Mouse (Mus musculus) stomach, embryonic 16.5 days (tissue): Measurements from ENCODE around the gene Gabpb2. TPM values are rescaled to one million over a fixed set of nuclear protein-coding genes. Genes with fewer than 3 reads are reported as not detected.

Experiments
- ATAC-seq: fragments of 200-750 bp; cut with Nextera tagmentation; 2 replicates; pipeline ENCODE4 v1.8.0; 2017; ENCODE audit warnings: moderate number of reproducible peaks, moderate TSS enrichment; ENCODE audit not compliant: insufficient read depth, low FRiP score
- H3K27ac ChIP-seq: fragments of 300-500 bp; sonication (generic); 2 replicates; pipeline ENCODE4 v1.5.1; 2014; ENCODE audit warnings: low read length
- H3K27me3 ChIP-seq: fragments of 300-500 bp; sonication (generic); 2 replicates; pipeline ENCODE4 v1.6.1; 2014; ENCODE audit warnings: low read length, control low read depth, mixed read lengths; ENCODE audit not compliant: control insufficient read depth, insufficient read depth
- H3K36me3 ChIP-seq: fragments of 300-500 bp; sonication (generic); 2 replicates; pipeline ENCODE4 v1.6.1; 2014; ENCODE audit warnings: low read length; ENCODE audit not compliant: control insufficient read depth, insufficient read depth
- H3K4me1 ChIP-seq: fragments of 300-500 bp; sonication (generic); 2 replicates; pipeline ENCODE4 v1.6.1; 2014; ENCODE audit warnings: low read length, control low read depth, mixed read lengths; ENCODE audit not compliant: control insufficient read depth, insufficient read depth
- H3K4me2 ChIP-seq: fragments of 300-500 bp; sonication (generic); 2 replicates; pipeline ENCODE4 v1.6.1; 2014; ENCODE audit warnings: low read depth, low read length, mixed read lengths
- H3K4me3 ChIP-seq: fragments of 300-500 bp; sonication (generic); replicated peaks from 2 replicates; pipeline ENCODE4 v1.5.1; 2014; ENCODE audit warnings: mild to moderate bottlenecking, low read length
- H3K9ac ChIP-seq: fragments of 300-500 bp; sonication (generic); 2 replicates; pipeline ENCODE4 v1.6.1; 2014; ENCODE audit warnings: low read length
- H3K9me3 ChIP-seq: fragments of 300-500 bp; sonication (generic); replicated peaks from 2 replicates; pipeline ENCODE4 v1.6.1; 2016; ENCODE audit warnings: low read length, control low read depth; ENCODE audit not compliant: control insufficient read depth
- WGBS: fragments of 180-500 bp; shearing (Covaris S2); extraction: QIAGEN DNeasy Blood & Tissue Kit; methylation state at CpG from one replicate; pipeline ENCODE4 v1.1.7; 2014; 5-methylcytosine and 5-hydroxymethylcytosine counted together
- polyA plus RNA-seq: library from polyadenylated mRNA; unstranded; fragments of >200 nt; fragmentation: Nextera tagmentation; extraction: Ambion mirVana; gene quantifications from 2 replicates; pipeline ENCODE4 v1.2.1, GENCODE M21; 2015

The Gabpb2 gene
- polyA plus RNA-seq, 1 experiment from 2014 or later = 10.9 TPM

DNA sequence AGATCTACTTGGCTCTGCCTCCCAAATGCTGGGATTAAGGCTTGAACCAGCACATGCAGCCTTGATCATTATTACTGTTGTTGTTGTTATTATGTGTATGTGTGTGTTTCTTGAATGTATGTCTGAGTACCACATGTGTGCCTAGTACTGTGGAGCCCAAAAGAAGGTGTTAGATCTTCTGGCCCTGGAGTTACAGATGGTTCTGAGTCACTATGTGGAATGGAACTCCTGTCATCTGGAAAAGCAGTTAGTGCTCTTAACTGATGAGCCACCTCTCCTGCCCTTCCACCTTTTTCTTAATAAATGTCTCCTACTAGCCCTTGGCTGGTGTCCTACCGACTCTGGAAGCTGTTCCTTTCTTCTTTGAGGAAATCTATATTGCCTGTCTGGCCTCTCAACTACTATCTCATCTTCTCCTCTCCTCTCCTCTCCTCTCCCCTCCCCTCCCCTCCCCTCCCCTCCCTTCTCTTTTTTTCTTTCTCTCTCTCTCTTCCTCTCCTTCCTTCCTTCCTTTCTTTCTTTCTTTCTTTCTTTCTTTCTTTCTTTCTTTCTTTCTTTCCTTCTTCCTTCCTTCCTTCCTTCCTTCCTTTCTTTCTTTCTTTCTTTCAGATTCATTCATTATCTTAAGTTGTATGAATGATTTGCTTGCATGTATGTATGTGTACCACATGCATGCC is 30.1 kb upstream of the Gabpb2 start:
- H3K4me2 ChIP-seq = no peak overlapping the region
- 59% methylated on average over 1 of the region's 1 CpGs for WGBS
- H3K9ac ChIP-seq = no peak overlapping the region
- no peak for ATAC-seq
- H3K36me3 ChIP-seq = no peaks in the 10 kb centered on the region
- H3K27me3 ChIP-seq = no peaks in the 10 kb centered on the region
- H3K4me1 ChIP-seq = no peaks in the 10 kb centered on the region
- H3K9me3 ChIP-seq = no peaks in the 10 kb centered on the region
- H3K27ac ChIP-seq = no peak overlapping the region
- H3K4me3 ChIP-seq = no peak overlapping the region

DNA sequence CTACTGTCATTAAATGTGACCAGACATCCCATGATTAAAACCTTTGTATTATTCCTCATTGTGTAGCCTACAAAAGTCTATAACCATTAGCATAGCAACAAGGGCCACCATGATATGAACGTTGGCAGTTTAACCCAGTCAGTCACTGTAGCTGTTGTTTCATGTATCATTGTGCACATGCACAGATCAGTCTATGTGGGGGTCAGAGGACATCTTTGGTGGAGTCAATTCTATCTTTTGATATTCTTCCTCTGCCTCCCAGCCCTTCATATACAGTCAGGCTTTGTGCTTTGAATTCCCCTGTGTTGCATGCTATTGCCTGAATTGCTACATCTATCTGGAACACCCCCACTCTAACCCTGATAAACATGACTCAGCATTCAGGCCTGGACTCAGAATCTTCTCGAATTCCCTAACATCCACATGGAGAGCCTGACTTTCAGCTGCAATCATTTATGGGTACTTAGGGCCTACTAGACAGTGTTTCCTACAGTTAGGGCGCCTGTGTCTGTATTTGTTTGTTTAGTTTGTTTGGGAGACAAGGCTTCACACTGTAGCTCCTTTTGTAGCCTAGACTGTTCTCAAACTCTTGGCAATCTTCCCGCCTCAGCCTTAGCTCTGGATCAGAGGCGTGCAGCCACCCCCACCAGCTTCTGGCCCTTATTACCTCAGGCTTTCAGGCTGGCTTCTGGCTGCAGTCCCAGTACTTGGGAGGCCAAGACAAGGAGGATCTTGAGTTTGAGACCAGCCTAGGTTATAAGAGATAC is 28.9 kb upstream of the Gabpb2 start:
- no peak for ATAC-seq
- Histone ChIP-seq H3K27me3 (no peaks in the 10 kb centered on the region), H3K4me2 (no peak overlapping the region), H3K9ac (no peak overlapping the region), H3K36me3 (no peaks in the 10 kb centered on the region), H3K27ac (no peak overlapping the region), H3K4me3 (no peak overlapping the region), H3K4me1 (no peaks in the 10 kb centered on the region), H3K9me3 (no peaks in the 10 kb centered on the region)
- WGBS = 75% methylated on average over 5 of the region's 5 CpGs

DNA sequence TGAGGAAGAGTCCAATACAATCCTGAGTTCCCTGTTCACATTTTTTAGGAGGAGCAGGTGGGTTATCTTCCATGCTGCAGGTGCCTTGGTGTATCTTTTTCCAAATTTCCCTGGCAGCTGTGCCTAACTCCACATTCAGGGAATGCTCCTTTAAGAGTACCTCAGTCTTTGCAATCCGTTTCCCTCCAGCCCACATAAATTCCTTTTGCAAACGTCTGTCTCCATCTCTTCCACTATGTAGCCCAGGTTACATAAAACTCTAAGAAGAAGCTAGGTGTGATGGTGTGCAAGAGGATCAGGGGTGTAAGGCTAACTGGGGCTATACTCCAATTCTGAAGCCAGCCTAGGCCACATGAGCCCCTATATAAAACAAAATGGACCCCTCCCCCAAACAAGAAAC is 25.4 kb upstream of the Gabpb2 start:
- H3K27me3 ChIP-seq = no peaks in the 10 kb centered on the region
- whole genome bisulfite sequencing = 76% methylated on average over 2 of the region's 2 CpGs
- H3K36me3 ChIP-seq = 0 out of 2 replicates have a peak, but pooled peaks cover 4% of the 10 kb centered on the region
- no peak overlapping the region for H3K9ac ChIP-seq
- H3K4me1 ChIP-seq = no peaks in the 10 kb centered on the region
- no peak overlapping the region for H3K4me2 ChIP-seq
- H3K27ac ChIP-seq = no peak overlapping the region
- ATAC-seq = no peak
- no peak overlapping the region for H3K4me3 ChIP-seq
- H3K9me3 ChIP-seq = no peaks in the 10 kb centered on the region

DNA sequence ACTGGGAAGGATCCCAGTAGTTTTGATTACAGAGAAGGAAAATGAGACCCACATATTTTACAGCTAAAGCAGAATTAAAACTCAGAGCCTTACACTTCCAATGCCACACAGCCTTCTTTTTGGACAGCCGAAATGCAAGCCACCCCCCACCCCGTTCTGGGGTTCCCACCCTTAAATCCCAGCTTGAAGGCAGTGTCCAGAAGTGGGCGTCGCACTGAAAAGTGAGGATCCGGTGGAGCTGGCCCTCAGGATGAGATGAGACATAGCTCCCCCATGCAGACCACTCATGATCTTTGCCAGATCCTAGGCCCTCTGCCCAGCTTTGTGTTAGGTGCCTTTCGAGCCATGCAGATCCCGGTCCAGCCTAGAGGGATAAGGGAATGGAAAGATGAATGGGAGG is 23.8 kb upstream of the Gabpb2 start, which contains the start of gene Gm128:
Gene Gm128, minus strand, starts transcription at position 101 of the 400 bp plus-strand sequence.
- Histone ChIP-seq H3K4me2 (no peak within 1 kb of the TSS), H3K4me3 (no peak within 1 kb of the TSS), H3K27ac (no peak within 1 kb of the TSS), H3K4me1 (no peaks in the 10 kb centered on the region), H3K36me3 (peaks cover 5% of the 10 kb centered on the region; the same call in 1 of the 2 replicates), H3K27me3 (no peaks in the 10 kb centered on the region), H3K9me3 (no peaks in the 10 kb centered on the region), H3K9ac (no peak within 1 kb of the TSS)
- 81% methylated on average over 7 of the region's 7 CpGs for WGBS
- no peak for ATAC-seq

DNA sequence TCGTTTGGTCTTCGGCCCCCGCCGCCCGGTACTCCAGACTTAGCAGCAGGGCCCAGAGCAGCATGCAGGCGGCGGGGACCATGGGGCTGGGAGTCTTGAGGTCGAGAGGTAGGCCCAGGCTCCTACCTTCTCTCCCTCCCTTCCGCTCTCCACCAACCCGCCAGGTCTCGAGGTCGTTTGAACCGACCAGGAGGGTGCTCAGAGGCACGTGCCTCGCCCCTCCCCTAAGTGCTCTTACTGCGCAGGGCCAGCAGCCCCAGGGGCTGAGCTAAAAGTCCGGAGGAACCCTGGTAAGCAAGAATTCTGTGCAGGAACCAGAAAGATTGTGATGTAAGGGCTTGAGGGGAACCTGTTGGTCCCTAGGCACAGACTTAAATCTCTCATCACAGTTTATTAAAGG is 23.2 kb upstream of the Gabpb2 start:
- 35% methylated on average over 17 of the region's 17 CpGs for WGBS
- no peak overlapping the region for H3K4me2 ChIP-seq
- no peak for ATAC-seq
- peaks cover 10% of the 10 kb centered on the region; the same call in 1 of the 2 replicates for H3K36me3 ChIP-seq
- no peaks in the 10 kb centered on the region for H3K27me3 ChIP-seq
- no peak overlapping the region for H3K9ac ChIP-seq
- no peaks in the 10 kb centered on the region for H3K4me1 ChIP-seq
- H3K27ac ChIP-seq = no peak overlapping the region
- no peak overlapping the region for H3K4me3 ChIP-seq
- no peaks in the 10 kb centered on the region for H3K9me3 ChIP-seq

DNA sequence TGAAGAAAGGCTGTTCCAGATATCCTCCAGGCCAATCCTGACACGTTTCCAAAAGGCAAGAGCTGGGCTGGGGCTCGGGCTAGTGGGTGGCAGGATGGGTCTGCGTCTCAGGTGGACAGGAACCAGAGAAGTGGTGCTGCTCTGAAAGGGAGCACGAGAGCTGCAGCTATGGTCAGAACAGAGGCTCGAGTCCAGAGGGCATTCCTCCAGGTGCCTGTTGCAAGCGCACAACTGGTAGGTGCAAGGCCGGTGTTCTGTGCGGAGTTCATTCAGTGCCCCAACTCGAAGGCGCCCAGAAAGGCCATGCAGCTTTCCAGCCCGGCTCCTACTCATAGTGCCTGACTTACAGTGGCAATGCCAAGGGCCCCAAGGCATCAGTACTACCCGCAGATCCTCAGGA is 22.3 kb upstream of the Gabpb2 start:
- Histone ChIP-seq H3K27ac (no peak overlapping the region), H3K9me3 (no peaks in the 10 kb centered on the region), H3K4me2 (no peak overlapping the region), H3K36me3 (peaks cover 17% of the 10 kb centered on the region), H3K9ac (no peak overlapping the region), H3K4me1 (no peaks in the 10 kb centered on the region), H3K4me3 (no peak overlapping the region), H3K27me3 (no peaks in the 10 kb centered on the region)
- 84% methylated on average over 12 of the region's 12 CpGs for WGBS
- ATAC-seq = no peak

DNA sequence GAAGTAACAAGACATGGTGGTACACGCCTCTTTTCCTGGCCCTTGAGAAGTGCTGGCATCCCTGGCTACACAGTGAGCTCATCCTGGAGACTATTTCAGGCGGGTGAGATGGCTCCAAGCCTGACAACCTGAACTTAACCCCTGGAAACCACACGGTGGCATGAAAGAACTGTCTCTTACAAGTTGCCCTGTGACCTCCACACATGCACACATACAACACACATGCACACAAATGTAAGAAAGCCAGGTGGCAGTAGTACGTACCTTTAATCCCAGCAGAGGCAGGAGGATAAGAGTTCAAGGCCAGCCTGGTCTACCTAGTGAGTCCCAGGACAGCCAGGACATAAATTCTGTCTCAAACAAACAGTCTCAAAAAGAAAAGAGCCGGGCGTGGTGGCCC is 21.3 kb upstream of the Gabpb2 start:
- no peak overlapping the region for H3K4me3 ChIP-seq
- H3K4me1 ChIP-seq = no peaks in the 10 kb centered on the region
- ATAC-seq = no peak
- H3K4me2 ChIP-seq = no peak overlapping the region
- H3K36me3 ChIP-seq = peaks cover 25% of the 10 kb centered on the region
- H3K9ac ChIP-seq = no peak overlapping the region
- WGBS = 83% methylated on average over 6 of the region's 6 CpGs
- no peak overlapping the region for H3K27ac ChIP-seq
- no peaks in the 10 kb centered on the region for H3K9me3 ChIP-seq
- no peaks in the 10 kb centered on the region for H3K27me3 ChIP-seq

DNA sequence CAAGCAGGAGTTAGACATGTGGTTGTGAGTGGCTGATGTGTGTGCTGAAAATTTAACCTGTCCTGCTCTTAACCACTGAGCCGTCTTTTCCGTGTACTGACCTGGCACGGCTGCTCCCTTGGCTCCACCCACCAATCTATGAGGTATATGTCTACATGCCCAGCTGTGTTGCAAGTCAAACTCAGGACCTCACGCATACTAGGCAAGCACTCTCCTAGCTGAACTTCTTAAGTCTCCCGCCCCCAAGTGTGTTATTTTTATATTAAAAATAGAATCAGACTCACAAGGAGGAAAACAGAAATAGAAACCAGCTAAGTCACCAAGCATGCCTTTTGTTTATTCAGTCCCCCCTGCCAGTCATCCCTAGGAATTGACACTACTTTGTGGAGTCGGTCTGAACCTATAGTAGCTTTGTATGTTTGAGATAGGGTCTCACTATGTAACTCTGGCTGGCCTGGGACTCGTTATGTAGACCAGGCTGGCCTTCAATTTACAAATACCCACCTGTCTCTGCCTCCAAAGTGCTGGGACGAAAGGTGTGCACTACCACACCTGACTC is 19.9 kb upstream of the Gabpb2 start:
- ATAC-seq = no peak
- Histone ChIP-seq H3K4me3 (no peak overlapping the region), H3K4me2 (no peak overlapping the region), H3K4me1 (0 out of 2 replicates have a peak, but pooled peaks cover 2% of the 10 kb centered on the region), H3K36me3 (peaks cover 37% of the 10 kb centered on the region), H3K27ac (no peak overlapping the region), H3K27me3 (no peaks in the 10 kb centered on the region), H3K9me3 (no peaks in the 10 kb centered on the region), H3K9ac (no peak overlapping the region)
- 79% methylated on average over 8 of the region's 8 CpGs for WGBS
